8 mouse cellular contexts compared by ENCODE assay signal in genomic region chr3:101805562-101806004, GRCm38 (mm10). TPM values are rescaled to one million over a fixed set of nuclear protein-coding genes. Genes with fewer than 3 reads are reported as not detected.
A peak's percentile ranks its signal among the peaks of the same experiment; 100 is the strongest.
DNase-seq lines count a peak whose midpoint lies in the region; ATAC-seq and TF ChIP-seq lines count a peak whose summit lies in the region.

No protein-coding gene starts in this region.

- peak; percentile 68 to 80 for DNase-seq in lung, adult 18-20 months
- DNase-seq in lung, postnatal 4 days: no peak
- peak; percentile 71 for DNase-seq in heart, postnatal 0 days (ENCODE audit: low spot score)
- peak; percentile 88 to 93 for DNase-seq in kidney, postnatal 36 days
- DNase-seq in urinary bladder, adult 18-20 months (ENCODE audit: low spot score in 2 of 2): no peak
- DNase-seq in layer of hippocampus, adult 18-20 months (ENCODE audit: low spot score in 2 of 2): no peak
- DNase-seq in adipocyte (ENCODE audit: low spot score): no peak

- 36% methylated on average over 13 of the region's 13 CpGs for WGBS in heart, postnatal 0 days
- WGBS in neural tube, embryonic 14.5 days: 14% methylated on average over 13 of the region's 13 CpGs

- H3K4me2 ChIP-seq in heart, postnatal 0 days (ENCODE audit: low read depth, low read length): no peak overlapping the region
- no peak overlapping the region for H3K4me2 ChIP-seq in neural tube, embryonic 14.5 days (ENCODE audit: low read depth, low read length)

- no peak overlapping the region for H3K4me3 ChIP-seq in heart, postnatal 0 days (ENCODE audit: low read depth, low read length)
- no peak overlapping the region for H3K4me3 ChIP-seq in neural tube, embryonic 14.5 days (ENCODE audit: low read depth, low read length)

- ATAC-seq in heart, postnatal 0 days (ENCODE audit: insufficient read depth, low read depth): peak; percentile 58
- peak; percentile 15; the same call in 1 of the 2 replicates for ATAC-seq in neural tube, embryonic 14.5 days (ENCODE audit: low read depth)

- H3K4me1 ChIP-seq in heart, postnatal 0 days (ENCODE audit: control insufficient read depth, insufficient read depth): peaks cover 41% of the 10 kb centered on the region
- peaks cover 14% of the 10 kb centered on the region for H3K4me1 ChIP-seq in neural tube, embryonic 14.5 days (ENCODE audit: control insufficient read depth, insufficient read depth, low read length)

- H3K9me3 ChIP-seq in heart, postnatal 0 days (replicated peaks; ENCODE audit: control insufficient read depth, low read length): no peaks in the 10 kb centered on the region
- H3K9me3 ChIP-seq in neural tube, embryonic 14.5 days (ENCODE audit: control insufficient read depth, low read length): no peaks in the 10 kb centered on the region

- H3K27me3 ChIP-seq in heart, postnatal 0 days (ENCODE audit: control insufficient read depth, insufficient read depth, low read length): no peaks in the 10 kb centered on the region
- no peaks in the 10 kb centered on the region for H3K27me3 ChIP-seq in neural tube, embryonic 14.5 days (ENCODE audit: control insufficient read depth, insufficient read depth, low read length)

- no peaks in the 10 kb centered on the region for H3K36me3 ChIP-seq in heart, postnatal 0 days (replicated peaks; ENCODE audit: control insufficient read depth, insufficient read depth, low read length)
- no peaks in the 10 kb centered on the region for H3K36me3 ChIP-seq in neural tube, embryonic 14.5 days (ENCODE audit: control insufficient read depth, insufficient read depth, low read length)

- H3K27ac ChIP-seq in heart, postnatal 0 days (ENCODE audit: low read depth): peak overlapping the region; percentile 96
- H3K27ac ChIP-seq in neural tube, embryonic 14.5 days (ENCODE audit: low read depth, low read length): no peak overlapping the region

- no peak for TF ChIP-seq CTCF in heart, postnatal 0 days (IDR thresholded peaks at IDR 0.05; ENCODE audit: low read depth)

- no peak overlapping the region for H3K9ac ChIP-seq in heart, postnatal 0 days (replicated peaks; ENCODE audit: low read depth, low read length)
- H3K9ac ChIP-seq in neural tube, embryonic 14.5 days (replicated peaks; ENCODE audit: low read depth, low read length): no peak overlapping the region

- peak; percentile 85 for TF ChIP-seq EP300 in heart, postnatal 0 days (IDR thresholded peaks at IDR 0.05; ENCODE audit: low read depth)

RNA-seq across cellular contexts. Expression of gene Mab21l3, which starts 43.2 kb away (rescaled TPM):
- 1.6 TPM in 1 of 2 replicates, not detected in the other for total RNA-seq in heart, postnatal 0 days (2014; rRNA removed; ENCODE audit: low replicate concordance)
- polyA plus RNA-seq in heart, postnatal 0 days (2015; fragmentation: Nextera tagmentation; extraction: Ambion mirVana): 0.10 and 0.14 TPM in 2 replicates
- polyA plus RNA-seq in neural tube, embryonic 14.5 days (2014; fragmentation: Nextera tagmentation; extraction: Ambion mirVana): 0.12 TPM in 1 of 2 replicates, not detected in the other
- total RNA-seq in layer of hippocampus, adult 18-20 months (2021): not detected

Comparison
In these comparisons a context has a peak if more than half of its experiments do, and no peak if none do; other contexts are left out.
1. DNase-seq: peak in lung, adult 18-20 months (2 of 2), heart, postnatal 0 days (single experiment) and kidney, postnatal 36 days (2 of 2); none in lung, postnatal 4 days (0 of 2), urinary bladder, adult 18-20 months (0 of 2), layer of hippocampus, adult 18-20 months (0 of 2) and adipocyte (single experiment).